Mouse (Mus musculus): ENCODE data around the gene Sufu. TPM values are rescaled to one million over a fixed set of nuclear protein-coding genes. Genes with fewer than 3 reads are reported as not detected.

The Sufu gene
- total and polyA plus RNA-seq, 2 experiments from 2014 or later = 17.2 to 21.4 TPM

GRCm38 (mm10) chr19:46537357-46537756 is 140.7 kb downstream of the Sufu start:
- ATAC-seq (no peak), DNase-seq (ENCODE audit: low spot score) (no peak)
- Histone ChIP-seq H3K4me1 (ENCODE audit: insufficient read depth, low read length) (peaks cover 9% of the 10 kb centered on the region; the same call in 1 of the 2 replicates), H3K4me3 (ENCODE audit: low read length) (no peak overlapping the region), H3K4me2 (ENCODE audit: low read depth, low read length) (no peak overlapping the region), H3K27me3 (ENCODE audit: insufficient read depth, low read length) (no peaks in the 10 kb centered on the region), H3K9me3 (ENCODE audit: low read length) (no peaks in the 10 kb centered on the region), H3K9ac (replicated peaks; ENCODE audit: low read length) (no peak overlapping the region), H3K27ac (no peak overlapping the region), H3K36me3 (ENCODE audit: insufficient read depth, low read length) (0 out of 2 replicates have a peak, but pooled peaks cover 6% of the 10 kb centered on the region)
- WGBS = 83% methylated on average over 9 of the region's 9 CpGs
- no peak for TF ChIP-seq CTCF (IDR thresholded peaks at IDR 0.05; ENCODE audit: low read depth)

GRCm38 (mm10) chr19:46538213-46538612 is 141.5 kb downstream of the Sufu start:
- H3K27me3 ChIP-seq (ENCODE audit: insufficient read depth, low read length) = no peaks in the 10 kb centered on the region
- H3K27ac ChIP-seq = no peak overlapping the region
- H3K36me3 ChIP-seq (ENCODE audit: insufficient read depth, low read length) = peaks cover 11% of the 10 kb centered on the region; the same call in 1 of the 2 replicates
- no peak overlapping the region for H3K9ac ChIP-seq (replicated peaks; ENCODE audit: low read length)
- DNase-seq (ENCODE audit: low spot score) (no peak), ATAC-seq (no peak)
- 83% methylated on average over 6 of the region's 6 CpGs for WGBS
- peak; percentile 40 for TF ChIP-seq CTCF (IDR thresholded peaks at IDR 0.05; ENCODE audit: low read depth)
- H3K9me3 ChIP-seq (ENCODE audit: low read length) = no peaks in the 10 kb centered on the region
- H3K4me2 ChIP-seq (ENCODE audit: low read depth, low read length) = no peak overlapping the region
- H3K4me1 ChIP-seq (ENCODE audit: insufficient read depth, low read length) = peaks cover 4% of the 10 kb centered on the region; the same call in 1 of the 2 replicates
- H3K4me3 ChIP-seq (ENCODE audit: low read length) = no peak overlapping the region

Other genes starting within 250 kb of the Sufu start
- 0.21 and 1.7 TPM in 2 replicates for gene Pitx3, start 248.6 kb upstream of the Sufu start, total RNA-seq (2014; rRNA removed)
- gene Pitx3, start 248.6 kb upstream of the Sufu start, polyA plus RNA-seq (2015; fragmentation: Nextera tagmentation; extraction: Ambion mirVana) = 0.16 TPM in 1 of 2 replicates, not detected in the other
- 56.4 and 63.7 TPM in 2 replicates for gene Gbf1, start 244.4 kb upstream of the Sufu start, total RNA-seq (2014; rRNA removed)
- gene Gbf1, start 244.4 kb upstream of the Sufu start, polyA plus RNA-seq (2015; fragmentation: Nextera tagmentation; extraction: Ambion mirVana) = 51.2 and 52.0 TPM in 2 replicates
- gene Nfkb2, start 92.6 kb upstream of the Sufu start, total RNA-seq (2014; rRNA removed) = 3.5 and 4.7 TPM in 2 replicates
- gene Nfkb2, start 92.6 kb upstream of the Sufu start, polyA plus RNA-seq (2015; fragmentation: Nextera tagmentation; extraction: Ambion mirVana) = 1.7 and 1.9 TPM in 2 replicates
- 380 and 396 TPM in 2 replicates for gene Psd, start 69.7 kb upstream of the Sufu start, total RNA-seq (2014; rRNA removed)
- gene Psd, start 69.7 kb upstream of the Sufu start, polyA plus RNA-seq (2015; fragmentation: Nextera tagmentation; extraction: Ambion mirVana) = 115 and 123 TPM in 2 replicates
- 69.1 and 71.4 TPM in 2 replicates for gene Fbxl15, start 68.7 kb upstream of the Sufu start, total RNA-seq (2014; rRNA removed)
- gene Fbxl15, start 68.7 kb upstream of the Sufu start, polyA plus RNA-seq (2015; fragmentation: Nextera tagmentation; extraction: Ambion mirVana) = 53.3 and 54.2 TPM in 2 replicates
- 125 and 134 TPM in 2 replicates for gene Cuedc2, start 58.2 kb upstream of the Sufu start, total RNA-seq (2014; rRNA removed)
- 312 and 326 TPM in 2 replicates for gene Cuedc2, start 58.2 kb upstream of the Sufu start, polyA plus RNA-seq (2015; fragmentation: Nextera tagmentation; extraction: Ambion mirVana)
- gene Mfsd13a, start 55.8 kb upstream of the Sufu start, total RNA-seq (2014; rRNA removed) = 7.5 and 12.3 TPM in 2 replicates
- gene Mfsd13a, start 55.8 kb upstream of the Sufu start, polyA plus RNA-seq (2015; fragmentation: Nextera tagmentation; extraction: Ambion mirVana) = 9.9 and 10.5 TPM in 2 replicates
- 0.89 and 3.3 TPM in 2 replicates for gene 2310034G01Rik, start 46.6 kb upstream of the Sufu start, total RNA-seq (2014; rRNA removed)
- 1.7 and 2.5 TPM in 2 replicates for gene 2310034G01Rik, start 46.6 kb upstream of the Sufu start, polyA plus RNA-seq (2015; fragmentation: Nextera tagmentation; extraction: Ambion mirVana)
- gene Actr1a, start 1.1 kb upstream of the Sufu start, total RNA-seq (2014; rRNA removed) = 321 and 337 TPM in 2 replicates
- gene Actr1a, start 1.1 kb upstream of the Sufu start, polyA plus RNA-seq (2015; fragmentation: Nextera tagmentation; extraction: Ambion mirVana) = 278 and 295 TPM in 2 replicates
- gene Trim8, start 104.8 kb downstream of the Sufu start, total RNA-seq (2014; rRNA removed) = 108 and 115 TPM in 2 replicates
- gene Trim8, start 104.8 kb downstream of the Sufu start, polyA plus RNA-seq (2015; fragmentation: Nextera tagmentation; extraction: Ambion mirVana) = 28.8 and 29.7 TPM in 2 replicates
- gene Arl3, start 176.3 kb downstream of the Sufu start, total RNA-seq (2014; rRNA removed) = 66.2 and 71.1 TPM in 2 replicates
- 220 and 224 TPM in 2 replicates for gene Arl3, start 176.3 kb downstream of the Sufu start, polyA plus RNA-seq (2015; fragmentation: Nextera tagmentation; extraction: Ambion mirVana)
- 8.1 and 10.2 TPM in 2 replicates for gene Sfxn2, start 176.5 kb downstream of the Sufu start, total RNA-seq (2014; rRNA removed)
- gene Sfxn2, start 176.5 kb downstream of the Sufu start, polyA plus RNA-seq (2015; fragmentation: Nextera tagmentation; extraction: Ambion mirVana) = 12.0 and 13.0 TPM in 2 replicates
- 52.3 and 56.9 TPM in 2 replicates for gene Wbp1l, start 202.2 kb downstream of the Sufu start, total RNA-seq (2014; rRNA removed)
- gene Wbp1l, start 202.2 kb downstream of the Sufu start, polyA plus RNA-seq (2015; fragmentation: Nextera tagmentation; extraction: Ambion mirVana) = 30.3 and 31.6 TPM in 2 replicates